17 mouse cellular contexts compared by ENCODE assay signal in the genomic region with DNA sequence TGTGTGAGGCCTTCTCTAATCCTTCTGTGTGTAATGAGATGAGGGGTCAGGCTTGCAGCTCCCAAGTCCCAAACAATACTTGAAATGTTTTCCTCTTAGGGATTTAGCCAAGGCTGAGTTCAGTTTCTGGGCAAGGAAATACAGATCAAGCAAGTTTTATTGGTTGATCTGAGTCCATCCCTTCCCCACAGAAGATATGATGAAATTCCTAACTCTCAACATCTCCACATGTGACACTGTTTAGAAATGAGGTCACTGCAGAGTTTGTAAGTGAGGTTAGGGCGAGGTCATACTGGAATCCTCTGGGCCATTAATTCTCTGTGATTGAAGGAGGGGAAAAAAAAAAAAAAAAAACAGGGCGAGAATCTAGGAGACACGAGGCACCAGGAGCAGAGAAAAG.
DNase-seq lines count a peak whose midpoint lies in the region; ATAC-seq and TF ChIP-seq lines count a peak whose summit lies in the region.
"Had no signal": no experiment of that assay in that cellular context is flagged by ENCODE, and none has a peak within 500 bp of the region (broad histone marks: within the 10 kb centered on the region; RNA-seq: fewer than 3 reads in every experiment).

No protein-coding gene starts in this region.

- in situ Hi-C loops in ES-E14 (cut with MboI; ENCODE audit: low sequenced_read_pairs in 2 of 2, unreplicated experiment in 2 of 2) = no loop called here

- H3K4me1 ChIP-seq in heart, embryonic 11.5 days (ENCODE audit: control insufficient read depth, insufficient read depth, low read length) = no peaks in the 10 kb centered on the region
- H3K4me1 ChIP-seq in kidney, postnatal 0 days (replicated peaks; ENCODE audit: insufficient read depth, low read length) = no peaks in the 10 kb centered on the region
- H3K4me1 ChIP-seq in ES-E14 (ENCODE audit: control insufficient read depth in 2 of 2, insufficient read depth in 2 of 2, low read length in 2 of 2, poor library complexity in 1 of 2) = no peaks in the 10 kb centered on the region
- H3K4me1 ChIP-seq: forebrain, embryonic 15.5 days; limb, embryonic 13.5 days; neural tube, embryonic 15.5 days had no signal

- DNase-seq in heart, adult 18-20 months = peak; percentile 13 to 32
- peak; percentile 59 for DNase-seq in kidney, postnatal 0 days (ENCODE audit: low spot score)
- DNase-seq in kidney, postnatal 14 days = no peak
- DNase-seq in ES-E14 (ENCODE audit: low read depth, low spot score) = no peak
- DNase-seq in fibroblast of lung, adult 2 months (ENCODE audit: low read depth) = peak; percentile 17
- no peak for DNase-seq in left cerebral cortex, adult 2 months (ENCODE audit: extremely low spot score in 1 of 2, low spot score in 2 of 2)
- DNase-seq in urinary bladder, postnatal 4 days (ENCODE audit: low spot score in 2 of 2) = no peak
- DNase-seq: adrenal gland, postnatal 36 days; cerebellum, adult 9-11 months; liver, postnatal 0 days had no signal

- H3K27ac ChIP-seq in heart, embryonic 11.5 days (ENCODE audit: low read depth, low read length) = no peak overlapping the region
- H3K27ac ChIP-seq in kidney, postnatal 0 days = 0 out of 2 replicates have a peak overlapping the region, but pooled peaks have one; percentile 25
- H3K27ac ChIP-seq in ES-E14 (ENCODE audit: insufficient read depth, low read depth, low read length, poor library complexity, severe bottlenecking) = no peak overlapping the region
- no peak overlapping the region for H3K27ac ChIP-seq in left cerebral cortex, adult 2 months
- H3K27ac ChIP-seq: forebrain, embryonic 15.5 days; heart, embryonic 13.5 days; hindbrain, embryonic 14.5 days; limb, embryonic 13.5 days; neural tube, embryonic 15.5 days had no signal

- 73% methylated on average over 3 of the region's 3 CpGs for WGBS in heart, embryonic 11.5 days (ENCODE audit: insufficient replicate concordance)
- 20% methylated on average over 3 of the region's 3 CpGs for WGBS in kidney, postnatal 0 days

- H3K4me2 ChIP-seq in heart, embryonic 11.5 days = no peak overlapping the region
- H3K4me2 ChIP-seq in kidney, postnatal 0 days (ENCODE audit: low read length) = no peak overlapping the region
- H3K4me2 ChIP-seq: forebrain, embryonic 15.5 days; heart, embryonic 13.5 days; hindbrain, embryonic 14.5 days; limb, embryonic 13.5 days; neural tube, embryonic 15.5 days had no signal

- H3K36me3 ChIP-seq in heart, embryonic 11.5 days (ENCODE audit: control insufficient read depth, insufficient read depth, low read length) = no peaks in the 10 kb centered on the region
- no peaks in the 10 kb centered on the region for H3K36me3 ChIP-seq in kidney, postnatal 0 days (ENCODE audit: insufficient read depth, low read length)
- H3K36me3 ChIP-seq in ES-E14 (ENCODE audit: control insufficient read depth, insufficient read depth, low read length, poor library complexity, severe bottlenecking) = no peaks in the 10 kb centered on the region
- H3K36me3 ChIP-seq: forebrain, embryonic 15.5 days; heart, embryonic 13.5 days; limb, embryonic 13.5 days; neural tube, embryonic 15.5 days had no signal

- H3K4me3 ChIP-seq in heart, embryonic 11.5 days (ENCODE audit: low read depth, low read length) = no peak overlapping the region
- no peak overlapping the region for H3K4me3 ChIP-seq in kidney, postnatal 0 days (replicated peaks; ENCODE audit: low read depth, low read length)
- H3K4me3 ChIP-seq in ES-E14 (ENCODE audit: insufficient read depth in 1 of 2, low read depth in 1 of 2, low read length in 2 of 2, poor library complexity in 1 of 2, severe bottlenecking in 1 of 2) = no peak overlapping the region
- H3K4me3 ChIP-seq in left cerebral cortex, adult 2 months = no peak overlapping the region
- H3K4me3 ChIP-seq: forebrain, embryonic 15.5 days; heart, embryonic 13.5 days; limb, embryonic 13.5 days; neural tube, embryonic 15.5 days had no signal

- H3K9me3 ChIP-seq in heart, embryonic 11.5 days (replicated peaks; ENCODE audit: control insufficient read depth, low read length) = no peaks in the 10 kb centered on the region
- H3K9me3 ChIP-seq in kidney, postnatal 0 days (replicated peaks; ENCODE audit: low read length) = no peaks in the 10 kb centered on the region
- H3K9me3 ChIP-seq in ES-E14 (ENCODE audit: control insufficient read depth, insufficient read depth, low read depth, low read length) = no peaks in the 10 kb centered on the region
- H3K9me3 ChIP-seq: forebrain, embryonic 15.5 days; heart, embryonic 13.5 days; limb, embryonic 13.5 days; neural tube, embryonic 15.5 days had no signal

- no peaks in the 10 kb centered on the region for H3K27me3 ChIP-seq in heart, embryonic 11.5 days (ENCODE audit: control insufficient read depth, insufficient read depth, low read length)
- H3K27me3 ChIP-seq in kidney, postnatal 0 days (ENCODE audit: insufficient read depth, low read length) = no peaks in the 10 kb centered on the region
- H3K27me3 ChIP-seq: forebrain, embryonic 15.5 days; heart, embryonic 13.5 days; limb, embryonic 13.5 days; neural tube, embryonic 15.5 days had no signal

- no peak for TF ChIP-seq CTCF in kidney, postnatal 0 days (IDR thresholded peaks at IDR 0.05; ENCODE audit: low read depth)
- no peak for TF ChIP-seq CTCF in left cerebral cortex, adult 2 months (IDR thresholded peaks at IDR 0.05)

- intact Hi-C loops in left cerebral cortex, adult 2 months (cut with DNase I) = no loop called here

- ATAC-seq in heart, embryonic 11.5 days (replicated peaks; ENCODE audit: insufficient number of reproducible peaks, low FRiP score, low TSS enrichment) = no peak
- ATAC-seq in kidney, postnatal 0 days (replicated peaks; ENCODE audit: low FRiP score, low read depth) = 0 out of 2 replicates have a peak, but pooled peaks have one; percentile 21
- ATAC-seq: forebrain, embryonic 15.5 days; intestine, postnatal 0 days; liver, postnatal 0 days had no signal

- H3K9ac ChIP-seq in heart, embryonic 11.5 days (ENCODE audit: low read depth, low read length) = no peak overlapping the region
- no peak overlapping the region for H3K9ac ChIP-seq in kidney, postnatal 0 days (ENCODE audit: low read depth, low read length)
- no peak overlapping the region for H3K9ac ChIP-seq in ES-E14 (ENCODE audit: insufficient read depth, low read depth, low read length, poor library complexity, severe bottlenecking)
- H3K9ac ChIP-seq: forebrain, embryonic 15.5 days; heart, embryonic 13.5 days; hindbrain, embryonic 14.5 days; limb, embryonic 13.5 days; liver, postnatal 0 days; neural tube, embryonic 15.5 days had no signal

TF ChIP-seq in ES-E14, 5 proteins besides CTCF, POLR2A, EP300 and RAD21:
- TF ChIP-seq MAFK (IDR thresholded peaks at IDR 0.05; ENCODE audit: insufficient read depth, low read depth, low read length) (no peak), ZNF384 (IDR thresholded peaks at IDR 0.05; ENCODE audit: low read depth, low read length) (0 out of 2 replicates have a peak, but pooled peaks have one; percentile 29)

Comparison
In these comparisons a context has a peak if more than half of its experiments do, and no peak if none do; other contexts are left out.
1. DNase-seq: peak in heart, adult 18-20 months (2 of 2), kidney, postnatal 0 days (single experiment) and fibroblast of lung, adult 2 months (single experiment); none in kidney, postnatal 14 days (single experiment), ES-E14 (single experiment), left cerebral cortex, adult 2 months (0 of 2) and urinary bladder, postnatal 4 days (0 of 2).